16 mouse cellular contexts compared by ENCODE assay signal in genomic region chr1:129543169-129543568, GRCm38 (mm10).
"Had no signal": no experiment of that assay in that cellular context is flagged by ENCODE, and none has a peak within 500 bp of the region (broad histone marks: within the 10 kb centered on the region; RNA-seq: fewer than 3 reads in every experiment).

No protein-coding gene starts in this region.

- H3K9me3 ChIP-seq: megakaryocyte, embryonic 14.5 days; midbrain, embryonic 13.5 days; midbrain, embryonic 15.5 days; neural tube, embryonic 13.5 days; neural tube, embryonic 15.5 days; stomach, embryonic 15.5 days had no signal

- H3K27me3 ChIP-seq: megakaryocyte, embryonic 14.5 days; midbrain, embryonic 13.5 days; midbrain, embryonic 15.5 days; neural tube, embryonic 13.5 days; neural tube, embryonic 15.5 days; stomach, embryonic 15.5 days had no signal

- H3K36me3 ChIP-seq: midbrain, embryonic 13.5 days; midbrain, embryonic 15.5 days; neural tube, embryonic 13.5 days; neural tube, embryonic 15.5 days; stomach, embryonic 15.5 days had no signal

- DNase-seq: lung, adult 18-20 months; lung, postnatal 10 days; lung, postnatal 4 days; right cerebral cortex, postnatal 14 days; thymus, adult 2 months; thymus, postnatal 25 days; thymus, postnatal 4 days had no signal

- H3K9ac ChIP-seq: liver, embryonic 14.5 days; lung, embryonic 14.5 days; midbrain, embryonic 13.5 days; midbrain, embryonic 15.5 days; neural tube, embryonic 13.5 days; neural tube, embryonic 15.5 days; stomach, embryonic 15.5 days had no signal

- H3K4me2 ChIP-seq: lung, embryonic 14.5 days; midbrain, embryonic 13.5 days; midbrain, embryonic 15.5 days; neural tube, embryonic 13.5 days; neural tube, embryonic 15.5 days; stomach, embryonic 15.5 days had no signal

- H3K4me3 ChIP-seq: megakaryocyte, embryonic 14.5 days; midbrain, embryonic 13.5 days; midbrain, embryonic 15.5 days; neural tube, embryonic 13.5 days; neural tube, embryonic 15.5 days; stomach, embryonic 15.5 days had no signal

- ATAC-seq: midbrain, embryonic 13.5 days; midbrain, embryonic 15.5 days had no signal

- H3K27ac ChIP-seq: liver, embryonic 14.5 days; midbrain, embryonic 13.5 days; midbrain, embryonic 15.5 days; neural tube, embryonic 13.5 days; neural tube, embryonic 15.5 days; stomach, embryonic 15.5 days; stomach, postnatal 0 days had no signal

- H3K4me1 ChIP-seq: megakaryocyte, embryonic 14.5 days; midbrain, embryonic 13.5 days; midbrain, embryonic 15.5 days; stomach, embryonic 15.5 days had no signal
